Mouse (Mus musculus) liver, adult (tissue): ENCODE data around the gene Prkaa2.

ENCODE experiments used
- GATA4 ChIP-seq: IDR thresholded peaks from 2 replicates; pipeline ENCODE4 v1.6.1; 2014; ENCODE audit warnings: mild to moderate bottlenecking, low read length; ENCODE audit not compliant: insufficient replicate concordance

Gene Prkaa2

DNA sequence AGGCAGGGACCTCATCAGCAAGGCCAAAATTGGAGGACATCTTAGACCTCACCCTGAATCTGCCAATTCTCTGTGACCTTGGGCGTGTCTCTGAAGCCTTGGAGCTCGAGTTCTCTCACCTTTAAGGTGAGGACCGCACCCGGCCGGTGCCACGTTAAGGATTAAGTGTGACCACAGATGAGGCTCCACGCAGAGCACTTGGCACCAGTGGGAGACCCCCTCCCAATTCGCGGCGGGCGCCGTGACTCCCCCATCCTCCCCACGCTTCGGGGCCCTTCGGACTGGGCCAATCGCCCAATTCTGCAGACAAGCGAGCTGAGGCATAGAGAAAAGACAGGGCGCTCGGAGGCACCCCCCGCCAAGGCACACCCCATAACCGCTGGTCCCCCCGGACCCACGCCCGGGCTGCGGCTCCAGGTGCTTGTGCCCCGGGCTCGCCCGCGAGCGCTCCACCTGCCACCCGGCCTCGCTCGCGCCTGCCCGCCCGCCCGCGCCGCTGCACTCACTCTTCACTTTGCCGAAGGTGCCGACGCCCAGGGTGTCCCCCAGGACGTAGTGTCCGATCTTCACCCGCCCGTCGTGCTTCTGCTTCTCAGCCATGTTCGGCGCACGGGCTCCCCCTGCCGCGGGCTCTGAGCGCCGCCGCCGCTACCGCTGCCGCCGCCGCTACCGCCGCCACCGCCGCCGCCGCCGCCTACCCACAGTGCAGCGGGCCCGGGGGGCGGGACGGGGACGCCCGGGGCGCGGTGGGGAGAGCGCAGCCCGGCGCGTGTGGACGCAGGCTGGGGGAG, at the start of gene Prkaa2:
Prkaa2 (minus strand) TSS at position 692 of the 791 bp plus-strand sequence.
- TF ChIP-seq GATA4: no peak

DNA sequence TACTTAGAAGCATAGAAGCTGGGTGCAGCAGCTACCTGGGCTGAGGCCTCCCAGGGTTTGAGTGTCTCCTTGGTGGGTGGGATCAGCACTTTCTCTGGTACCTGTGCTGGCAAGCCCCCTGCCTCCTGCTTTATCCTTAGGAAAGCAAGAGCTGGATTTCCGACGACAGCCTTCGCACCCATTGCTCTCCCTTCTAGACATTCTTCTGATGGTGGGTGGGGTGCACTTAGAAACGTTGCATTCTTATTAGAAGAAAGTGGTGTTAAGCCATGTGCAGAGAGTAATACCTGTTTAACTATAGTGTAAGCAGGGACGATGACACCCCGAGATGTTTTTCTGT, 49.8 kb upstream of the Prkaa2 start:
- TF ChIP-seq GATA4: no peak

DNA sequence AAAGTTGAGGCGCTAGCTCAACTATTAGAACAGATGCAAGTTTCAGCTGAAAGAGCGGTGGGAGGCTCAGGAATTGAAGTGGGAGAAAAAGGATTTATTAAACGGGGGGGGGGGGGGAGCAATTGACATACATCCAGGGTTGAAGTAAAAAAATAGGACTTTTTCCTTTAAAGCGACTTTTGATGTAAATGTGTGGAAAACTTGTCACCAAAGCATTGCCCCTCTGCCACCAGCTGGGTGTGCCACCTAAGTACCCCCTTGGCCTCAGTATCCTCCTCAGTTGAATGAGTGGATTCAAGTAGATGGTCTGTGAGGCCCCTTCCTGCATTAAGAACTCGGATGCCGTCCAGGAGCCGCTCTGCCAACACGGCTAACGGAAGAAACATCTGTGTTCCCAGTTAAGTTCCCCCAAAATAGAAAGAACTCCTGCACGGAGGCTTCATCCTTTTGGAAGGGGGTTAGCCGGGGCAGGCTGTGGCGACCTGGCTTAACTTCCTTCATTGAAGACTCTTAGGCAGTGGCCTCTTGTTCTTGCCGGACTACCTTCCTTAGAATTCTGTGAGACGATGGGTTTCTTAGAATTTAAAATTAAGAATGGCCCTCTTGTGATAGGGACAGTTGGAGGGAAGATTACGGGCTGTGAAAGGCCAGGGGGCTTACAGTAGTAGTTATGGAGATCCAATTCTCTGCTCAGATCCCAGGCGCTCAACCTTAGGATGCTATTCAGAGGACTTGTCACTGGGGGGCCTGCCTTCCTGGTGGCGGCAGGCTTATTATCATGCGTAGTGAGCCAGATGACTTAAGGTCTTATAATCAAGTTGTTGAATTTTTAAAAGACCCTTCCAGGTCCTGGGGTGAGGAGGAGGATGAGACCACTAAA, 49.2 kb upstream of the Prkaa2 start:
- TF ChIP-seq GATA4: no peak

DNA sequence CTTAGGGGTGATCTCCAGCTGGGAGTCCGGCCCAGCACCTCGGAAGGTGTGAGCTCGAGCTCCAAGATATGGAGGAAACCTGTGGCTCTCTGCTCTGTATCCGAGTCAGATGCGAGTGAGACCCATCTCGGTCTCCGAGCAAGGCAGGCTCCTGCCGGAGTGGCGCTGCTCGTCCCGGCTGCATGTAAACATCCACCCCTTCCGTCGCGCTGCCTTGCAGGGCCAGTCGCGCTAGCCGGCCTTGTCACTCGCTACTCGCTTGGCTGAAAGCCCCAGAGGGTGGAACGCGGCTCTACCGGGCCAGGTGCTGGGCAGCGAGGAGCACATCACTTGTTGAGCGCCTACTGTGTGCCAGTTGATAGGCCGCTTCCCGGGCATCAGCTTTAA, 48.5 kb upstream of the Prkaa2 start:
- no peak for TF ChIP-seq GATA4

DNA sequence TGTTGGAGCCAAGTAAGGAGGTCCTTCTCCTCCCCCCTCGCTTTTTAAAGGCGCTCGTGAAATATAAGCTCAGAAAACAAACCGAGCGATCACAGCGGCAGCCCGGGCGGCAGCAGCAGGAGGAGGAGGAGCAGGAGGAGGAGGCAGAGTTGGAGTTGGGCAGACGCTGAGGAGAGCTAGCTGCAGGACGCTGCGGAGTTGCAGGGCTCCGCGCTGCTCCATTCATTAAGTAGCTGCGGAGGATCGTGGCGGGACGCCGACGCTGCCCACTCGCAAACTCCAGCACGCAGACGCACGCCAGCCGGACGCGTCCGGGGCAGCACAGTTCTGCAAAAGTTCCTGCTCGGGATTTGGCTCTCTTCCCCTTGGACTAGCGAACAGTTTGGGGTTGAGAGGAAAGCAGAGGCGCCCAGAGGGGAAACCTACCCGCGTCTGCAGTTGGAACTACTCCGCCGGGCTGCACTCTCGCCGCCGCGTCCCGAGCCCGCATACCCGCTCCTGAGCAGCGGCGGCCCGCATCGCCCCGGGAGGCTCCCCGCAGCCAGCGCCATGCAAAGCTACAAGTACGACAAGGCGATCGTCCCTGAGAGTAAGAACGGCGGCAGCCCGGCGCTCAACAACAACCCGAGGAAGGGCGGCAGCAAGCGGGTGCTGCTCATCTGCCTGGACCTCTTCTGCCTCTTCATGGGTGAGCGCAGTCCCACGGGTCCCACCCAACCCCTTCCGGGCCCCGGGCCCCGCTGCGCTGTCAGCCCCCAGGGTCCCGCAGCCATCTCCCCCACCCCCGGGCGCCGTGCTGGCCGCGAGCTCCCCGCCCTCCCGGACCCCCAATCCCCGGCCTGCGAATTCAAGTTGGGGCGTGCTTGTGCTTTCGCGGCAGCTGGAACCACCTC, 47.8 kb upstream of the Prkaa2 start, which contains the start of gene Plpp3:
Plpp3 (plus strand) TSS at position 72 of the 893 bp plus-strand sequence.
- TF ChIP-seq GATA4: peak; percentile 46; the same call in 1 of the 2 replicates

DNA sequence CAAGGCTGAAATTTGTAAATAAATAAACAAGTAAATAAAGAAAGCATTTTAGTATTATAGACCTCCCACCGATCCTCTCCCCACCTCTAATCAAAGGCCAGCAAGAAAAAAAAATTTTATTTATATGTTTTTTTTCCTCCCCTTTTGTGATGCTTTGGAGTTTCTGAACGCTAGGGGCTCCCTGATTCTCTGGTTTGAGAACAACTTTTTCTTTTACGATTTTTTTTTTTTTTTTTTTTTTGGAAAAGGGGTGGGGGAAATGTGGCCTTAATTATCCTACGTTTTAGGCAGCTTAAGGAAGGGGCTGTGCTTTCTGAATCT, 47.2 kb upstream of the Prkaa2 start:
- TF ChIP-seq GATA4: no peak

DNA sequence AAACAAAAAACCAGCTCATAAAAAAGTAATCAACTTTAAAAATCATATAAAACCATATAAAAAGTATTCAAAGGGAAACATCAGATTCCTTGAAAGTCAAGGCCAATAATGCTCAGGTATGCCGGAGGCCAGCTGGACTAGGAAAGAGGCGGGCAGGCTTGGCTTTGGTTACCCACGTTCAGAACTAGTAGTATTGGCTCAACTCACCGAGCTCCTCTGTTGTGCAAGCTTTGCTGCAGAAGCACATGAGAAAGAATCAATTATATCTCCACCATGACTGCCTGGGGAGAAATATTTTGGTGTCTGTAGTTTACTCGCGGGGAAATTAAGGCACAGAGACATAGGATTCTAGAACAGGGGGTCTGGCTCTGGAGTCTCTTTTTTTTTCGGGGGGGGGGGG, 46.6 kb upstream of the Prkaa2 start:
- TF ChIP-seq GATA4: no peak

DNA sequence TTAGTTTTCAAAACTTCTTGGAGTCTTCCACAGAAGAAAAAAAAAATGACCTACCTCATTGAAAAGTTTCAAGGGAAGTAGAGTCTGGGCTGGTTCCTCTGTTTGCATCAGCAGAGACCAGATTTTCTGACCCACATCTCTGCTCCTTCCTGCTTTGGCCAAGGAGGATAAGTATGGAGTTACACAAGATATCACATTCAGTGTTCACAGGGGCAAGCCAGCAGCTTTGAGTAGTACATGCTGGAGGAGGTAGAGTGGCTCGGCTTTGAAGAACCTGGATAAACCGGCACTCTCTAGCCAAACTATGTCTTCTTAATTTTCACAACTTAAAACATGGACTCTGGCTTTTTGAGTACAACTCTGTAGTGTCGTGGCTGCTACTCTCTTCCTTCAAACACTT, 43.5 kb upstream of the Prkaa2 start:
- no peak for TF ChIP-seq GATA4

DNA sequence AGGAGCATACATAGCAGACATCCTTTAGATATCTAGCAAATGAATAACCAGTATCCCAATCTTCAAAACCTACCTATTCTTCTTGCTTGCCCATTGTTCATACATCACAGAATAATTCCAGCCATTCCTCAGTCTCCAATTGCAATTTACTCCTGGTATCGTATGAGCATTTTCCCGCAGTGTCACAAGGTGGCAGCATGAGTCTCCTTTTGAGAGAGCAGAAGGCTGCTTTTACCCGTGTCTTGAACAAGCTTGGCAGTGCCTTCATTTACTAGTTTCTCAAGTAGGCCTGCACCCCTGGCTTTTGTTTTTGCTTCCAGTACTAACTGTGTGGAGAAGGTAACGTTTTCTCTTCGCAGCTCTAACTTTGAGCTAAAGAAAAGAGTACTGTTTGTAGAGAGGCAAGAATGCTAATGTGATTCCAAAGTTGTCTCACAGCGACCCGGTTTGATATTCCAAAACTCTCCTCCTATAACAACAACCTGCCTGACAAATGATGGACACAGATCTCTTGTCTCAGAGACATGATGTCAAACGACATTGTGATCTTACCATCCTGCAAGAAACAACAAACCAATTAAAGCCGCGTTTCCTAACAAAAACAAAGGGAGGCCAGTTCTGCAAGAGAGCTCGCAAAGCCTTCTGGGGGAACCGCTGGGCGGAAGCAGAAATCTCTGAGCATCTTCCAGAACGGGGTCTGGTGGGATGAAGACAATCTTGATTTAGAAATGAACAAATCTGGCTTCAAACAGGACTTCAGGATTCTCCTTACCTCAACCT, 42.4 kb upstream of the Prkaa2 start:
- no peak for TF ChIP-seq GATA4

DNA sequence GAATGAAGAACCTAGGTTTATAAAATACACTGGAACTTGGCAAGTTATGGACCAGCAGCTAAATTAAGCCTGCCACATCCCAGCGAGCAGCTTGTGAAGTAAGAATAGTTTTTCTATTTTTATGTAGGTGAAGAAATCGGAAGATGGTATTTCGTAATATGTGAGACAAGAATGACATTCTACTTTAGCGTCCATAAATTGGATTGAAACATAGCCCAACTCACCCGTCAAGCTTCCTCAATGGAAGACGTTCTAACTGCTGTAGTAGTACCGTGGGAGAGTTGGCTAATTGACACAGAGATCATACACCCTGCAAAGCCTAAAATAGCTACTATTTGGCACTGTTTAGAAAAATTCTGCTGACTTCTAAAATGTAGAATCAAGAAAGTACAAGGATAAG, 39.8 kb upstream of the Prkaa2 start:
- no peak for TF ChIP-seq GATA4

DNA sequence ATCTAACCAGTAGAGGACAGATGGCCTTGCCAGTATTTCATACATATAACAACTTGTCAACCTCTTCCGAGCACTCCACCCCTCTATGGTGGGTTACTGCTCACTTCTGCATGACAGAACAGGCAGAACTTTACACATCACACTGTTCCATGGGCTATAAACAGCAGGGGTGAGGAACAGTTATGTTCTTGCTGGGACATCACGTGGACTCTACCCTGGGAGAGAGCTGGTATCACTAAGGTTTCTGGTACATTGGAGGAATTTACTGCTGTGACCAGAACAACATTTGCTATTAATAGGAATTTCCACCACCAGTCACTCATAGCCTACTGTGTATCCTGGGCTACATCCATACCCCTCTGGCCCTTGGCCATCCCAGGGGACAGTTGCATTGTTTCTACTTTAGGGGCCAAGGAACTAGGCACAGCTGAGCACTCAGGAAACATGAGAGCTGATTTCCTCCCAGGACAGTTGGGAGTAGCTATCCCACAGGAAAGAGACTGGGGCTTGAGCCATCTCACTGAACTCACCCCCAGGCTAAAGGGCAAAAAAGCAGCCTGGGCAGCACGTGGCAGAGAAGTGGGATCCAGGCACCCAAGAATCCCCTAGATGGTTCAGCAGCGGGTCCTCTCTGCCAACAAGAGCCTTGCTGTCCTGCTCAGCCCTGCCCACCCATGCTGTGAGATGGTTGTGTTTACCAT, 23.8 kb upstream of the Prkaa2 start:
- no peak for TF ChIP-seq GATA4

DNA sequence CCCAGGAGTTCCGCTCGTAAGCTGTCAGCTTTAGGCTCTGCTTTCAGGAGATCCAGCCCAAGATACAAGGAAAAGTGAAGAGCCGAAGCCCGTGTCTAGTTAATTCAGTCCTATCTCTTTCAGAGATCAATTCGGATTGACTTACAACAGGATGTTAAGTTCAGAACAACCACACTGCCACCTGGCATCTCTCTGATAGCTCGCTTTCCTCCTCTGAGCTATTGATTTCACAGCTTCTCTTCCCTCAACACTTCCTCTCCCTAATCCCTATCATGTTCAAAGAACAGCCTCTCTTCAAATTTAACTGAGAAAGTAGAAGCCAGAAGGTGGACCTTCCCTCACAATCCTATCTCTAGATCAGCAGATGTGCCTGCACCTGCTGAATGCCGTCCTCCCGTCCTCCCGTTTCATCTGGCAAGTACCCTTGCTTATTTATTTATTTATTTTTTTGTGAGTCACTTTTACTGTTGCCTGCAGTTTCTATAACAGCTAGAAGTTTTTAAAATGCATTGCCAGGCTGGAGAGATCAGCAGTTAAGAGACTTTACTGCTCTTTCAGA, 22.1 kb upstream of the Prkaa2 start:
- no peak for TF ChIP-seq GATA4

DNA sequence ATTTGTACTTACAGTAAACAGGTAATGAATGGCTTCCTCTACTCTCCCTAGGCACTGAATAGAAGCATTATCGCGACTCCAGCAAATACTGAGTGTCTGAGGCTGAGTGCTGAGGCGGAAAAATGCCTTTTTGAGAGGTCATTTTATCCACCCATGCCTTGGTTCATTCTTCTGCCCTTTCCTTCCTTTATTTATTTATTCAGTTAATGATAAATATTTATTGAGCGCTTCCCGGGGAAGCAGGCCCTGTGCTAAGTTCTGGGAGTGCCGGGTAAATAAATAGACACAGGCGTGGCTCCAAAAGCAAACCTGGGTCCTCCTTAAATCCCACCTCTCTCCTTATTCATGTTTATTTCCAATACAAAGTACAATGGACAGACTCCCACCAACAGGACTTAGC, 19.5 kb upstream of the Prkaa2 start:
- TF ChIP-seq GATA4: no peak

DNA sequence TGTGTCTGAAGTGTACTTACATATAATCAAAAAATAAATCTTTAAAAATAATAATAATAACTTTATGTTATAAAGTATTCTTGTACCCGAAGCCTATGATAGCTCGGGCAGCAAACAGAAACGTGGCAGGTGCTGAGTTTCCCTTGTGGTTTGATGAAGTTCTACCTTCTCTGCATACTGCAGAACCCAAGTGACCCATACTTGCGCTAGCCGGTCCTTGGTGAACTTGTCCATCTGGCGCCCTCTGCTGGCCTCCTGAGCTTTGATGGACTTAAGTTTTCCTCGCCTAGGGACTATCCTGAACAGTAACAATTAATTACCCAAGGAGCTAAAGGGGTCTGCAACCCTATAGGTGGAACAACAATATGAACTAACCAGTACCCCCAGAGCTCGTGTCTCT, 12.7 kb upstream of the Prkaa2 start:
- no peak for TF ChIP-seq GATA4
